29 mouse cellular contexts compared by ENCODE assay signal in genomic region chr13:43575431-43575830, GRCm38 (mm10). TPM values are rescaled to one million over a fixed set of nuclear protein-coding genes. Genes with fewer than 3 reads are reported as not detected.
DNase-seq lines count a peak whose midpoint lies in the region; ATAC-seq lines count a peak whose summit lies in the region.
"Had no signal": no experiment of that assay in that cellular context is flagged by ENCODE, and none has a peak within 500 bp of the region (broad histone marks: within the 10 kb centered on the region; RNA-seq: fewer than 3 reads in every experiment).

No protein-coding gene starts in this region.

- ATAC-seq in frontal cortex, adult (ENCODE audit: low TSS enrichment), result no peak
- ATAC-seq in liver, embryonic 11.5 days (replicated peaks; ENCODE audit: low FRiP score), result no peak
- ATAC-seq: forebrain, postnatal 0 days; hindbrain, postnatal 0 days; intestine, embryonic 15.5 days; midbrain, embryonic 16.5 days had no signal

- WGBS in heart, embryonic 10.5 days, result 85% methylated on average over 5 of the region's 5 CpGs
- WGBS in liver, embryonic 11.5 days, result 90% methylated on average over 5 of the region's 5 CpGs

- no peaks in the 10 kb centered on the region for H3K27me3 ChIP-seq in heart, embryonic 10.5 days (ENCODE audit: insufficient read depth, poor library complexity, severe bottlenecking)
- H3K27me3 ChIP-seq in liver, embryonic 11.5 days (replicated peaks; ENCODE audit: control insufficient read depth, insufficient read depth, low read length), result no peaks in the 10 kb centered on the region
- H3K27me3 ChIP-seq: embryonic facial prominence, embryonic 15.5 days; hindbrain, embryonic 12.5 days; intestine, embryonic 15.5 days; limb, embryonic 15.5 days; liver, embryonic 15.5 days had no signal

- DNase-seq in heart, embryonic 10.5 days (ENCODE audit: low spot score), result peak; percentile 57
- no peak for DNase-seq in heart, adult 8-10 months (ENCODE audit: low spot score)
- DNase-seq in cerebellum, adult 11-12 months, result peak; percentile 86
- DNase-seq in cerebellum, adult 9-11 months, result peak; percentile 87
- no peak for DNase-seq in urinary bladder, postnatal 36 days (ENCODE audit: low spot score in 2 of 2)
- no peak for DNase-seq in liver, embryonic 11.5 days (ENCODE audit: low spot score)
- DNase-seq: adrenal gland, postnatal 14 days; forebrain, postnatal 0 days; gastrocnemius, postnatal 36 days; heart, adult 2 months; kidney, adult 2 months; kidney, postnatal 36 days; lung, embryonic 14.5 days; lung, postnatal 14 days; right cerebral cortex, postnatal 25 days; thymus, postnatal 14 days had no signal

- peaks cover 6% of the 10 kb centered on the region; the same call in 1 of the 2 replicates for H3K9me3 ChIP-seq in heart, embryonic 10.5 days
- H3K9me3 ChIP-seq in liver, embryonic 11.5 days (ENCODE audit: control insufficient read depth, low read length), result no peaks in the 10 kb centered on the region
- H3K9me3 ChIP-seq: embryonic facial prominence, embryonic 15.5 days; intestine, embryonic 15.5 days; limb, embryonic 15.5 days; liver, embryonic 15.5 days had no signal

- H3K36me3 ChIP-seq in heart, embryonic 10.5 days, result no peaks in the 10 kb centered on the region
- no peaks in the 10 kb centered on the region for H3K36me3 ChIP-seq in liver, embryonic 11.5 days (ENCODE audit: control insufficient read depth, insufficient read depth, low read length)
- H3K36me3 ChIP-seq: embryonic facial prominence, embryonic 10.5 days; embryonic facial prominence, embryonic 15.5 days; forebrain, embryonic 12.5 days; hindbrain, embryonic 12.5 days; intestine, embryonic 15.5 days; limb, embryonic 10.5 days; limb, embryonic 15.5 days; liver, embryonic 15.5 days had no signal

- no peaks in the 10 kb centered on the region for H3K4me1 ChIP-seq in heart, embryonic 10.5 days
- no peaks in the 10 kb centered on the region for H3K4me1 ChIP-seq in liver, embryonic 11.5 days (replicated peaks; ENCODE audit: control insufficient read depth, insufficient read depth, low read length)
- H3K4me1 ChIP-seq: embryonic facial prominence, embryonic 10.5 days; hindbrain, embryonic 12.5 days; intestine, embryonic 15.5 days; liver, embryonic 15.5 days had no signal

- H3K4me3 ChIP-seq in heart, embryonic 10.5 days, result no peak overlapping the region
- no peak overlapping the region for H3K4me3 ChIP-seq in liver, embryonic 11.5 days (ENCODE audit: low read depth, low read length)
- H3K4me3 ChIP-seq: embryonic facial prominence, embryonic 10.5 days; embryonic facial prominence, embryonic 15.5 days; forebrain, embryonic 12.5 days; heart, adult 2 months; hindbrain, embryonic 12.5 days; intestine, embryonic 15.5 days; layer of hippocampus, adult 2 months; limb, embryonic 10.5 days; limb, embryonic 15.5 days; liver, embryonic 15.5 days had no signal

- H3K27ac ChIP-seq in heart, embryonic 10.5 days, result no peak overlapping the region
- no peak overlapping the region for H3K27ac ChIP-seq in liver, embryonic 11.5 days (ENCODE audit: low read depth, low read length)
- H3K27ac ChIP-seq: embryonic facial prominence, embryonic 10.5 days; embryonic facial prominence, embryonic 15.5 days; forebrain, embryonic 12.5 days; heart, adult 2 months; hindbrain, embryonic 12.5 days; hindbrain, postnatal 0 days; intestine, embryonic 15.5 days; layer of hippocampus, adult 2 months; limb, embryonic 10.5 days; limb, embryonic 15.5 days; liver, embryonic 15.5 days had no signal

- H3K9ac ChIP-seq in liver, embryonic 11.5 days (ENCODE audit: low read depth, low read length), result no peak overlapping the region
- H3K9ac ChIP-seq: embryonic facial prominence, embryonic 15.5 days; forebrain, embryonic 12.5 days; forebrain, postnatal 0 days; hindbrain, embryonic 12.5 days; intestine, embryonic 15.5 days; limb, embryonic 15.5 days; liver, embryonic 15.5 days; lung, embryonic 14.5 days had no signal

- H3K4me2 ChIP-seq in liver, embryonic 11.5 days, result no peak overlapping the region
- H3K4me2 ChIP-seq: embryonic facial prominence, embryonic 15.5 days; forebrain, embryonic 12.5 days; hindbrain, embryonic 12.5 days; intestine, embryonic 15.5 days; limb, embryonic 15.5 days; liver, embryonic 15.5 days; lung, embryonic 14.5 days had no signal

RNA-seq across cellular contexts. Expression of gene Mcur1, which starts 15.4 kb away (rescaled TPM):
- 13.6 and 15.2 TPM in 2 replicates for polyA plus RNA-seq in heart, embryonic 10.5 days (2016; fragmentation: Nextera tagmentation; extraction: Ambion mirVana)
- total RNA-seq in heart, adult 8-10 months (2022), result 10 to 100 TPM; 43.2 to 51.2 (median 48.7) TPM
- 12.0 and 12.7 TPM in 2 replicates for polyA plus RNA-seq in liver, embryonic 11.5 days (2014; fragmentation: Nextera tagmentation; extraction: Ambion mirVana)

RNA-seq across cellular contexts. Expression of gene Rnf182, which starts 40.1 kb away (rescaled TPM):
- 1.4 and 1.5 TPM in 2 replicates for polyA plus RNA-seq in heart, embryonic 10.5 days (2016; fragmentation: Nextera tagmentation; extraction: Ambion mirVana)
- total RNA-seq in heart, adult 8-10 months (2022), result under 1 TPM in 2 of 4 experiments, not detected in 2; 0.09 to 0.16 TPM
- 0.45 and 1.3 TPM in 2 replicates for polyA plus RNA-seq in liver, embryonic 11.5 days (2014; fragmentation: Nextera tagmentation; extraction: Ambion mirVana)
- total RNA-seq: neutrophil, adult 5-6 weeks had no signal
- polyA plus RNA-seq: liver, embryonic 15.5 days had no signal

Comparison
In these comparisons a context has a peak if more than half of its experiments do, and no peak if none do; other contexts are left out.
1. DNase-seq: peak in heart, embryonic 10.5 days (single experiment), cerebellum, adult 11-12 months (single experiment) and cerebellum, adult 9-11 months (single experiment); none in heart, adult 8-10 months (single experiment), urinary bladder, postnatal 36 days (0 of 2) and liver, embryonic 11.5 days (single experiment).